Mouse (Mus musculus): ENCODE data around the gene Clns1a.

DNA sequence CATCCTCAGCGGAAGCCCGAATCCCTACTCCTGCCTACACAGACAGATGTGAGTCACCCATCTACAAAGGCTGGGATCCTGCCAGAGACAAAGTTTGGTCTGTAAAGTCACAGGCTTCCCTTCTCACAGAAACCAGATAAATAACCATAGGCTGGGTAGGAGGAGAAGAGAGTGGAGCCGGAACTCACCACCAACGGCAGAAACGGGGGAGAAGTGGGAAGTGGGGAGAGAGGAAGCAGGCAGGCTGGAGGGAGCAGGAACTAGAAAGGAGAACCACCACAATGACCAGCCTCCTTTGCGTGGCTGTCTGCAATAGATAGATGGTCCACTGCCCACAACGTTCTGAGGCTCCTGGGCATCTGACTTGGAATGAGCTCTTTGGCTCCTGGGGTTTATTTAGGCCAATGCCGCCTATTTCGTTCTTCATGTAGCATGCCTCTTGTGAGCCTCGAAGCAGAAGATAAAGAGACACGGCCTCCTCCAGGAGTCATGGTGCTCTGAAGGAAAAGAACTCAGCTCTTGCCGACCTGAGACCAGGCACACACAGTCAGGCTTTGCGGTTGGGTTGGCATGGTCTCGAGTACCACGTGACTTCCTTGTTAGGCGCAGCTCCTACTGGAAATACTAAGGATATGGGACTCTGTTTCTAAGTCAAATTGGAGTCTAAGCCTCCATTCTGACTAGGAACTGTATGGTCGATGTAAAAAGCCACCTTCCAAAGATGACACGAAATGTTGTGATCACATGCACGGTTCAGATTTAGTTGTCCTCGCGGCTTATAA lies 68.9 kb downstream of the Clns1a start:
- TF ChIP-seq CTCF (IDR thresholded peaks at IDR 0.05; ENCODE audit: low read depth) (no peak), EP300 (optimal IDR thresholded peaks at IDR 0.05) (no peak)

Data from stomach, postnatal 0 days (tissue).